Mouse (Mus musculus) adrenal gland, postnatal 10 days (tissue): ENCODE results near the gene Aak1. TPM values are rescaled to one million over a fixed set of nuclear protein-coding genes. Genes with fewer than 3 reads are reported as not detected.
A peak's percentile ranks its signal among the peaks of the same experiment; 100 is the strongest.

Experiments
- DNase-seq: peaks from one replicate; pipeline ENCODE4 v3.0.0; 2021; ENCODE audit warnings: mixed read lengths
- long read RNA-seq, 2 experiments: library from polyadenylated mRNA; stranded (forward); transcript quantifications; one replicate each; pipeline ENCODE4 v2.0.0; 2021
- total RNA-seq, 2 experiments: library from RNA; stranded (reverse); gene quantifications; 2 replicates each; pipeline ENCODE4 v1.2.3; 2021

Gene Aak1
- total RNA-seq, result 10 to 100 TPM; 63.1 to 69.5 TPM
- long read RNA-seq, experiment 1, partial matches to known transcripts, result 0 of 4 reads
- long read RNA-seq, experiment 1, other reads (novel, unspliced or antisense), result 4 of 4 reads
- long read RNA-seq, experiment 2, partial matches to known transcripts, result 0 of 1 reads
- long read RNA-seq, experiment 2, other reads (novel, unspliced or antisense), result 1 of 1 reads

GRCm38 (mm10) chr6:86848915-86849644, at the start of gene Aak1:
Aak1 (plus strand) TSS chr6:86849517.
- peak; percentile 94 for DNase-seq

- no peak for DNase-seq
Observed at GRCm38 (mm10) chr6:86800467-86800866, 48.9 kb upstream of the Aak1 start.

DNA sequence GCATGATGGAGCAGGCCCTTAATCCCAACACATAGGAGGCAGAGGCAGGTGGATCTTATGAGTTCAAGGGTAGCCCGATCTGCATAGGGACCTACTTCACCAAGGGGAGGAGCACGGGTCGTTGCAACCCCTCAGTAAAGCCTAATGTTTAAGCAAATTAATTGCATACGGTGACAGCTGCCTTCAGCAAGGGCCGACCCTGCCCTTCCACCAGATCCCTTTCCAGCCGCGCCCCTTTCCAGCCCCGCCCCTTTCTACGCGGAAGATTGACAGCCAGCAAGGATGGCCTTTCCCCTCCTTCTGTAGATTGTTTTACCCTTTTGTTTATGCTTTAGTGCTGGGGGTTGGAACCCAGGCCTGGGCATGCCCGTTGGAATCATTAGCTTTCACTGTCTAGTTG, 47.9 kb upstream of the Aak1 start:
- DNase-seq, result no peak

- no peak for DNase-seq
Observed at GRCm38 (mm10) chr6:86804646-86805045, 44.7 kb upstream of the Aak1 start.

DNA sequence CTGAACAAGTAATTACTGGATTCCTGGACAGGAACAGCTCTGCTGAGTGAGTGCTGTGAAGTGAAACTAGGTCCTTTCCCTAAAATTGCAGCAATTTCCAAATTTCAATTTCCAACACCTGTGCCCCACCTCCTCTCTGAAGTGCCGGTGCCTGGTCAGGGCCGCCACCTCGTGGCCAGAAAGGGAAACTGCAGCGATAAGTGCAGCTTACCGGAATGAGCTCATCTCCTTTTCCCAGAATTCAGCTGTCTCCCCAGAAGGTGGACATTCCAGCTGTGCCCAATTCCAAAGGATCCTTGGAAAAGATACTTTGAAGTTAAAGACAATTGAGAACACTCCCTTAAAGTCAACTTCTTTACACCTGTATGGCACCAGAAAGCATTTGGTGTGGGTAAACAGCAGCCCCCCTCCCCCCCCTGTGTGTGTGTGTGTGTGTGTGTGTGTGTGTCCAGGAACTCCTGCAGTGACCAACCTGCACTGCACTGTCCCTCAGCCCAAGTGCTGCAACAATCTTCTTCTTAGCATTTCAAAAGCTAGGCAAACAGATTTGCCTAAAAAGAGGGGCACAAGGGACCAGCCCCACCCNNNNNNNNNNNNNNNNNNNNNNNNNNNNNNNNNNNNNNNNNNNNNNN, 42.7 kb upstream of the Aak1 start:
- DNase-seq, result peak; percentile 82

- no peak for DNase-seq
Observed at GRCm38 (mm10) chr6:86812919-86813318, 36.4 kb upstream of the Aak1 start.

DNA sequence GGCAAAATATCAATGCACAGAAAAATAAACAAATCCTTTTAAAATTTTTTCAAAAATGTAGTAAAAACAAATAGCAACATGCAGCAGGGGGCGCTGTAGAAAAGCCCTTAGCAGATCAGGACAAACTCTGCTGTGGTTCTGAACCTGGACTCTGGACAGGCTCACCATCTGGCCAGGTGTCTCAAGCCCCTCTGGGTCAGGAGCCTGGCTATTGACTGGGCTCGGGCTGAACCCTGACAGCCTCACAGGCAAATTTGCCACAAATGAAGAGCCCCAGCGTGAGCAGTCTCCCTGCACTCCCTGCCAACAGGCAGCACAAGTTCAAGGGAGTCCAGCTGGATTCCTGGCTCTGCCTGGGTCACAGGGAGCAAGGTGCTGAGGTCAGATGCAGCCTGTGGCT, 36.0 kb upstream of the Aak1 start:
- DNase-seq, result peak; percentile 74

DNA sequence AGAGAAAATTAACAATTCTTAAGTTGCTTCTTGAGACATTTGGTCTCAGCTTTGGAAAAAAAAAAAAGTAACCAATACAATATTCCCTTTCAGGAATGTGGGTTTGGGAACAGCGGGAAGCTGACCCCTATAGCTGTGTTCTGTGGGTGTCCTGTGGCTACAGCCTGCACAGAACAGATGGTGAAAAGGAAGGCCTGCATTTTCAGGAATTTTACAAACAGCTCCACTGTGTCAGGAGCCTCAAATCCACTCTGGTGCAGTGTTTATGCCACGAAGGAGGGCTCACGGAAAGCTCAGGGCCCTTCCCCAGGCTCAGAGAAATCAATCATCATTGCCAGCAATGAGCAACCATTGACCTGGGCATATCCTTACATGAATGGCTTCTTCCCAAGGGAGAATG, 34.4 kb upstream of the Aak1 start:
- no peak for DNase-seq

DNA sequence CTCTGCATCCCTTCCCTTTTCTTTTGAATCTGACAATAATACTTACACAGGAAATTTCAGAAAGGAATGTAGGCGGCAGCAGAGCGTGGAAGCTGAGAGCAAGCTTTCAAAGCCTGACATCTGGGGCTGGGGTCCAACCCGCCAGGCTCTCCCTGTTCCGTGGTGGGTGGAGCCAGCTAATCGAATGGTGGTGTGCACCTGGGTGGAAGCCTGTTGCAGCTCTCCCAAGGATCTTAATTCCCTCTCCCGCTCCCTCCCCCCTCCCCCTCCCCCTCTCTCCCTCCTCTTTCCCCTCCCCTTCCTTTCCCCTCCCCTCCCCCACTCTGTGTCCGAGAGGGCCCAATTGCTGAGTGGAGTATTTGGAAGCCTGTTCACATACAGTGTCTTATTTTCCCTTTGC, 33.9 kb upstream of the Aak1 start:
- DNase-seq, result no peak

GRCm38 (mm10) chr6:86816586-86816985, 32.7 kb upstream of the Aak1 start:
- DNase-seq, result peak; percentile 36

- no peak for DNase-seq
Observed at GRCm38 (mm10) chr6:86818914-86819313, 30.4 kb upstream of the Aak1 start.

DNA sequence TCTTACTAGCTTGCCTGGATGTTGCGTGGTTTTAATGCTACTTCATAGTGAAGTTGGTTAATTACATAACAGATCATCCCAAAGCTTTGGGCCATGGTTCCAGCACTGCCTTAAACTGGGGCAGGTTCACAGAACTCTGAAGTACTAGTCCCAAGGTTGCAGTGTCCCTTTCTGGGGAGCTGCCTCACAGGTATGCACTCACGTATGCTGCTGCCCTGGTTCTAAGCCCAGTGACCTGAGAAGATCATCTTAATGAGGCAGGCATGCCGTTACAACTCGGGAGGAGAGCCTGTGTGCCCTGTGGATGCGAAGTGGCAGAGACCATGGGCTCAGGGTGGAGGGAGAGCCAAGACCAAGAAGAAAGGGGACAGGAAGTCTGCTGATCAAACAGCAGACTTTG, 29.4 kb upstream of the Aak1 start:
- DNase-seq, result no peak

DNA sequence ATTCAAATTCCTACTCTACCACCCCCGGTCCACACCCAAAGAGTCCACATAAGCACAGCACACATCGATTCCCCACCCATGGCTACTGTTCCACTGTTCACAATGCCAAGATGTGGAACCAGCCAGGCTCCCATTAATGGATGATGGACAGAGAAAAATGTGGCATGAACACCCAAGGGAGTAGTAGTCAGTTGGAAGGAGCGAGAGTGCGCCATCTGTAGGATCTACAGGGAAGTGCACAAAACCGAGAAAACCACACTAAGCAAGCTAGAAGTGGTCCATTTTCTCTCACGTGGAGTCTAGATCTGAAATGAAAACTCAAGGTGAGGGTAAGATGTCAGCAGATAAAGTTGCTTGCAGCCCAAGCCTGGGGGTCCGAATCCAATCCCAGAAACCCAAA, 28.6 kb upstream of the Aak1 start:
- no peak for DNase-seq

DNA sequence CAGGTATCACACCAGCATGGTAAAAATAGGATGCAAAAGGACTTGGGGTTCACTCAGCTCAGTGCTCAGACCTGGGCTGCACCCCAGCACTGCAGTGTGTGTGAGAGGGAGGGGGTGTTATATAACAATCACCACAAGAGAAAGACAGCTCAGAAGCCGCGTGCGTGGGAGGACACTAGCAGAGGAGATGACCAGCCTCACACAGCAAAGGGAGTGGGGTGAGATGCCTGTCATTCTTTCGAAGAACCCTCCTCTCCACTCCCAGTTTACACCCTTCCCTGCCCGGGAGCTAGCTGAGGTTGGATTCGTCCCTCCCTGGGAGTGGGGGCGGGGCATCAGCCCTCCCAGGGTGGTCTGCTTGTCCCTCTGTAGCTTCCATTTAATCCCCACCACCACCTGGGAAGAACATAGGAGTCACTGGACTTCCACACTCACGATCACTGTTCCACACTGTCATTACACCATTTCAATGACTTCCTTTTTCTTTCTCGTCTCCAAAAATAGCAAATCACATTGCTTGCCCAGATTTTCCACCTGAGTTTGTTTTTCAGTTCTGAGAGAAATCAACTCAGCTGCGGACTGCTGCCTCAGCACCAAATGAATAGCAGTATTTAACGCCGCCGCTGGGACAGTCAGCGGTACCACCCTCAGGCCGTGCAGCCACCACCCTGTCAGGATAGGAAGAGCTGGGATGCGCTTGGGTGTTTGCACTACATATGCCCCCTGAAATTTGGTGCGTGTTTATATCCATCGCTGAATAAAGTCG, 26.8 kb upstream of the Aak1 start:
- peak; percentile 28 for DNase-seq

GRCm38 (mm10) chr6:86823051-86823431, 26.3 kb upstream of the Aak1 start:
- no peak for DNase-seq

GRCm38 (mm10) chr6:86823824-86824223, 25.5 kb upstream of the Aak1 start:
- peak; percentile 34 for DNase-seq

- DNase-seq, result no peak
Observed at GRCm38 (mm10) chr6:86824401-86824800, 24.9 kb upstream of the Aak1 start.

DNA sequence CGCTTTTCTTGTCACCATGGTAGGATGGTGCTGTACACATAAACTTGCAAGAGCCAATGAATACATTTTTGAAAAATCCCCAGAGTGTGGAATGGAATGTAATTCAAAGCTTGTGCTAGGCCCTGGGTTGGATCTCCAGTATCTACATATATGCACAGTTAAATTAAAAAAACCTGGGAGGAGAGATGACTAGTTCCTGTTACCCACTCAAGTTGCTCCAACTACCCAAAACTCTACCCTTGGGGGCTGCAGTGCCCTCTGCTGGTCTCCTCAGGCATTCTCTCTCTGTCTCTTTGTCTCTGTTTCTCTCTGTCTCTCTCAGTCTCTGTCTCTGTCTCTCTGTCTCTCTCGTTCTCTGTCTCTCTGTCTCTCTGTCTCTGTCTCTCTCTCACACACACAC, 21.9 kb upstream of the Aak1 start:
- DNase-seq, result no peak

GRCm38 (mm10) chr6:86829768-86830167, 19.5 kb upstream of the Aak1 start:
- DNase-seq, result no peak

DNA sequence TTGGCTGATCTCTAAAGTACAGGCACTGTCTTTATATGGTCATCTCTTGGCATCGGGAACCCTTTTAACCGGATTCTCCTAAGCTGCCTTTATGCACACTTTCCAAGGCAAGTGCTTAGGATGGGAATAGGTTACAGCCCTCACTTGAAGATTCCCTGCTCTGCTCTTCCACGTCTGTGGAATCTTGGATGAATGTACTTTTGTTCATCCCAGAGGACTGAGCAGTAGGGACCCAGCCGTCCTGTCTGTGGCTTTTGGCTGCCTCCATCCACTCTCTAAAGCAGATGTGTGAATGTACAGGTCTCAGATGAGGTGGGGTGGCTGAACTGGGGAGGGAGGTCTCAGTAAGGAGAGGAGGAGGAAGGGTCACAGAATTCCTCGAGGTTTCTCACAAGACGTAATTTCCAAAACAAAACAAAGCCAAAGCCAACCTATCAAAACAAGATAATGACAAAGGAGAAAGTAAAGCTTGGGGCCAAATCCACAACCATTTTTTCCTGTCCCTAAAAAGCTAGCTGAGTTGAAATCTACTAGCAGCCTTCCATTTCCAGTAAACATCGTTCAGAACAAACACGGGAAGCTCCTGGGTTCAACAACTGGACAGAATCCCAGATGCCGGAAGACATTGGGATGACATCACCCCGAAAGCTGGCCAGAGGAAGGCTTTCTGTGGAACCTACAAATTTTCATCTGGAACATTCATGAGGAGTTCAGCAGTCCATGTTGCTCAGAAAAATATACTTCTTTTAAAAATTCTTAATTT, 18.4 kb upstream of the Aak1 start:
- DNase-seq, result no peak

DNA sequence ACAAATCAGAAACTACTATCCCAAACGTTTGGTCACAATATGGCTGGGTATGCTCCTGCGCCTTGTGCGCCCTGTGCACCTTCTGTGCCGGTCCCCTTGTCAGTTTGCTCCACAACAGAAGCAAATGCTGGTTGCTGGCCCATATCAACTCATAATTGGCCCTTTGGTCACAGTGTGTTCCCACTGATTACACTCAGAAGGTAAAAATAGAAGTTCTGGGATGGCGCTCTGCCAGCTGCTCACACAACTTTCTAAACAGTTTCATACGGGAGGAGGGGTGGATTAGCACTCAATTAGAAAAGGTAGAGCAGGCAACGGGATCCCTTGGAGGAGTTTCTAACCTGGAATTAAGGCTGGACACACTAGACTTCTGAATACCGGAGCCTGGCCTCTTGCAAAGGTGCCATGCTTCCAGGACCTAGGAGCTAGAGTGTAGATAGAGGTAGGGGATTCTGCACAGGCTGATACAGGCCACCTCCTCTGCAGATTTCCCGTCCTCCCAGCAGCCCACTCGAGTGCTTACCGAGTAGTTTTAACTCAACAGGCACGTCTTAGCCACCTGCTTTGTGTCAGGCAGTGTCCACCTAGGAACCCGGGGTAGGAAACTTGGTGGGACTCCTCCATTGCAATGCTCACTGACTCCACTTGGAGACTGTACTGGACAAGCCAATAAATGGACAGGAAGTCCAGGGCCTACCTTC, 16.4 kb upstream of the Aak1 start:
- peak; percentile 66 for DNase-seq

DNA sequence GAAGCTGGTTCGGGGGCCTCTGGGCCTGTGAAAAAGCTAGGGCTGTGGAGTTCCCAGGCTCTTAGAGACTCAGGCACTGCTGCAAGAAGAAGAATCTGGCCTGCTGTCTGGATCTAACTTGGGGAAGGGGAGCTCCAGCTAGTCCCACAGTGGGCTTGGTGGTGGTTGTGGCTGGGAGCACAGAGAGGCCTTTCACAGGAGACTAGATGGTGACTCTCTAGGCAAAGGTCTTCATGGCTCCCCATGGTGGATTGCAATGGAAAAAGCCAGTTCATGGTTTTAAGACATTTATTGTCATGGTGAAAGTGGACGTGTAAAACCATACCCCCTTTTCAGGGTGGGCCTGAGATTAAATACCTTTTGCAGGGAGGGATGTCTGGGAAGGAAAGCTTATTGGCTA, 10.2 kb upstream of the Aak1 start:
- no peak for DNase-seq
